9 mouse cellular contexts compared by ENCODE assay signal in genomic region chr9:49758436-49758835, GRCm38 (mm10). TPM values are rescaled to one million over a fixed set of nuclear protein-coding genes. Genes with fewer than 3 reads are reported as not detected.
A peak's percentile ranks its signal among the peaks of the same experiment; 100 is the strongest.
DNase-seq lines count a peak whose midpoint lies in the region; ATAC-seq lines count a peak whose summit lies in the region.
"Had no signal": no experiment of that assay in that cellular context is flagged by ENCODE, and none has a peak within 500 bp of the region (broad histone marks: within the 10 kb centered on the region; RNA-seq: fewer than 3 reads in every experiment).

No protein-coding gene starts in this region.

- peak overlapping the region; percentile 51; the same call in 1 of the 2 replicates for H3K27ac ChIP-seq in kidney, embryonic 14.5 days (ENCODE audit: low read depth, low read length)
- H3K27ac ChIP-seq in limb, embryonic 13.5 days: no peak overlapping the region
- H3K27ac ChIP-seq in liver, embryonic 12.5 days: no peak overlapping the region

- no peak overlapping the region for H3K4me2 ChIP-seq in kidney, embryonic 14.5 days (replicated peaks; ENCODE audit: low read depth, low read length)
- H3K4me2 ChIP-seq in limb, embryonic 13.5 days (replicated peaks): peak overlapping the region; percentile 27; the same call in 1 of the 2 replicates
- H3K4me2 ChIP-seq in liver, embryonic 12.5 days: no peak overlapping the region

- H3K4me3 ChIP-seq in kidney, embryonic 14.5 days (ENCODE audit: low read length): no peak overlapping the region
- no peak overlapping the region for H3K4me3 ChIP-seq in limb, embryonic 13.5 days
- H3K4me3 ChIP-seq in liver, embryonic 12.5 days: no peak overlapping the region

- 37% methylated on average over 2 of the region's 2 CpGs for WGBS in kidney, embryonic 14.5 days
- 36% methylated on average over 2 of the region's 2 CpGs for WGBS in limb, embryonic 13.5 days
- 69% methylated on average over 2 of the region's 2 CpGs for WGBS in liver, embryonic 12.5 days (ENCODE audit: insufficient replicate concordance)

- no peak overlapping the region for H3K9ac ChIP-seq in kidney, embryonic 14.5 days (ENCODE audit: low read depth, low read length)
- no peak overlapping the region; the same call in 1 of the 2 replicates for H3K9ac ChIP-seq in limb, embryonic 13.5 days
- no peak overlapping the region for H3K9ac ChIP-seq in liver, embryonic 12.5 days

- H3K4me1 ChIP-seq in kidney, embryonic 14.5 days (ENCODE audit: control insufficient read depth, insufficient read depth, low read length): peaks cover 15% of the 10 kb centered on the region
- peaks cover 28% of the 10 kb centered on the region for H3K4me1 ChIP-seq in limb, embryonic 13.5 days
- no peaks in the 10 kb centered on the region for H3K4me1 ChIP-seq in liver, embryonic 12.5 days

- peak; percentile 38; the same call in 1 of the 2 replicates for ATAC-seq in kidney, embryonic 14.5 days (ENCODE audit: low FRiP score, low TSS enrichment)
- no peak for ATAC-seq in limb, embryonic 13.5 days (ENCODE audit: low FRiP score, low read depth)
- ATAC-seq in liver, embryonic 12.5 days: no peak
- ATAC-seq: Patski had no signal

- H3K27me3 ChIP-seq in kidney, embryonic 14.5 days (ENCODE audit: control insufficient read depth, insufficient read depth, low read length): no peaks in the 10 kb centered on the region
- no peaks in the 10 kb centered on the region for H3K27me3 ChIP-seq in limb, embryonic 13.5 days
- H3K27me3 ChIP-seq in liver, embryonic 12.5 days (replicated peaks): no peaks in the 10 kb centered on the region
- H3K27me3 ChIP-seq: Patski had no signal

- no peak for DNase-seq in kidney, adult 8-10 months
- DNase-seq in adipocyte (ENCODE audit: low spot score): peak; percentile 89
- peak; percentile 81 for DNase-seq in cerebellum, adult 9-11 months
- peak; percentile 68 to 70 for DNase-seq in right cerebral cortex, postnatal 10 days (ENCODE audit: low spot score in 2 of 2)
- no peak for DNase-seq in natural killer cell, adult 2 months (ENCODE audit: low spot score in 2 of 2)

- no peaks in the 10 kb centered on the region for H3K9me3 ChIP-seq in kidney, embryonic 14.5 days (ENCODE audit: control insufficient read depth, low read length)
- no peaks in the 10 kb centered on the region for H3K9me3 ChIP-seq in limb, embryonic 13.5 days
- H3K9me3 ChIP-seq in liver, embryonic 12.5 days (replicated peaks): no peaks in the 10 kb centered on the region

- H3K36me3 ChIP-seq in kidney, embryonic 14.5 days (ENCODE audit: control insufficient read depth, insufficient read depth, low read length): no peaks in the 10 kb centered on the region
- no peaks in the 10 kb centered on the region for H3K36me3 ChIP-seq in limb, embryonic 13.5 days
- H3K36me3 ChIP-seq in liver, embryonic 12.5 days: no peaks in the 10 kb centered on the region

RNA-seq across cellular contexts. Expression of gene Ncam1, which starts 40.3 kb away (rescaled TPM):
- 126 and 139 TPM in 2 replicates for polyA plus RNA-seq in kidney, embryonic 14.5 days (2014; fragmentation: Nextera tagmentation; extraction: Ambion mirVana)
- polyA plus RNA-seq in limb, embryonic 13.5 days (2015; fragmentation: Nextera tagmentation; extraction: Ambion mirVana): 90.9 and 101 TPM in 2 replicates
- 8.5 and 10.3 TPM in 2 replicates for polyA plus RNA-seq in liver, embryonic 12.5 days (2016; fragmentation: Nextera tagmentation; extraction: Ambion mirVana)

Comparison
In these comparisons a context has a peak if more than half of its experiments do, and no peak if none do; other contexts are left out.
1. DNase-seq: peak in adipocyte (single experiment), cerebellum, adult 9-11 months (single experiment) and right cerebral cortex, postnatal 10 days (2 of 2); none in kidney, adult 8-10 months (0 of 2) and natural killer cell, adult 2 months (0 of 2).